Mouse (Mus musculus) CD4-positive, CD25-positive, alpha-beta regulatory T cell, adult 4 months (primary cell): ENCODE measurements around the gene Whrn. TPM values are rescaled to one million over a fixed set of nuclear protein-coding genes. Genes with fewer than 3 reads are reported as not detected.

ENCODE experiments used
- ATAC-seq: one replicate; pipeline ENCODE4 v1.8.0; 2017
- polyA plus RNA-seq, 2 experiments: library from polyadenylated mRNA; unstranded; fragments of 100-300 nt; shearing (Covaris generic); gene quantifications; one replicate each; pipeline ENCODE4 v1.2.1; 2017

Gene Whrn
- polyA plus RNA-seq, 2 experiments from 2014 or later: 3.4 to 4.0 TPM

GRCm38 (mm10) chr4:63493351-63494121, 2.3 kb downstream of the Whrn start:
- no peak for ATAC-seq

- no peak for ATAC-seq
Measured at GRCm38 (mm10) chr4:63491521-63491920, 4.3 kb downstream of the Whrn start.

DNA sequence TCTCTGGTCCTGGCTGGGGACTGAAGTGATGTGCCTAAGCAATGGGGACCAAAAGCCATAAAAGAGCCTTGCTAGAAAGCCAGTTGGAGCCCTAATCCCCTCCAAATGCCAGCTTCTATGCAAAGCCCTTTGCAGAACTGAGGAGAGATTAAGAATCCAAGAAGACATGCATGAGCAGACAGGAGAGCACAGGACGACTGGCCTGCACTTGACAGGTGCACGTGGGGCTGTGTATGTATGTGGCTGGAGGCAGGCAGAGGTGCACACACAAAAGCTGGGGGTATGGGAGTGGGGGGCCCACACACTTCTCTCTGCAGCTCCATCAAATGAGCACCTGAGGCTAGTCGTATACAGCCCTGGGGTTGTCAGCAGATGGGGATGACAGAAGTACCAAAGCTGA, 5.6 kb downstream of the Whrn start:
- ATAC-seq: no peak

DNA sequence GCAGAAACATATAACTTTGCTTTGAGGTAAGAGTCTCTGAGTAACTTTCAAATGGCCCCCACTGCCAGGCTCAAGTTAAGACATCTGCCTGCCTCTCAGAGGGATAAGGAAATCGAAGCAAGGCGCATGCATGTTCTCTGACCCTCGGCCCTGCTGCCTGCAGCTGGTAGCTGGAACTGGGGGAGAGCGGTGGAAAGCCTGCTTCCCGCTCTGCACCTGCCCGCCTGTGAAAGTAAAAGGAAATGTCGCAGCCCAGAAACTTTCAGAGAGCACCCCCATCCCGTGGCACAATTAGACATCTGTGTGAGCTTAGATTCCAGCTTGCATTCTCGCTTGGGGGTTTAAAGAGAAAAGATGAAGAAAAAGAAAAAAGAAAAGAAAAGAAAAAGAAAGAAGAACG, 6.1 kb downstream of the Whrn start:
- ATAC-seq: no peak

DNA sequence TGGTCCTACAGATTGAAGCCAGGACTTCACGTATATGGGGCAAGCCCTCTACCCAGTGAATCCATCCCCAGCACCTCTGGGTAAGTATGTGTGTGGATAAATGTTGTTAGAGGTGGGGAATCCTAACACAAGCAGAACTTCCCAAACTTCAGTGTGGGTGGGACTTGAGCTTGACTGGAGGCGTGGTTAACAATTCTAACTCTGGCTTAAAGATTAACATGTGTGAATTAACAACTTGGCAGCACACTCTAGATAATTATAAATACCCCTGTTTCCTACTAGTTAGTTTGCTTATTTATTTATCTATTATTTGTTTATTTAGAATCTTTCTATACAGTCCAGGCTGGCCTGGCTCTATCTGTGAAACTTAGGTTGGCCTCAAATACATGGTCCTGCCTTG, 7.9 kb downstream of the Whrn start:
- no peak for ATAC-seq

GRCm38 (mm10) chr4:63487256-63487655, 8.5 kb downstream of the Whrn start:
- no peak for ATAC-seq

DNA sequence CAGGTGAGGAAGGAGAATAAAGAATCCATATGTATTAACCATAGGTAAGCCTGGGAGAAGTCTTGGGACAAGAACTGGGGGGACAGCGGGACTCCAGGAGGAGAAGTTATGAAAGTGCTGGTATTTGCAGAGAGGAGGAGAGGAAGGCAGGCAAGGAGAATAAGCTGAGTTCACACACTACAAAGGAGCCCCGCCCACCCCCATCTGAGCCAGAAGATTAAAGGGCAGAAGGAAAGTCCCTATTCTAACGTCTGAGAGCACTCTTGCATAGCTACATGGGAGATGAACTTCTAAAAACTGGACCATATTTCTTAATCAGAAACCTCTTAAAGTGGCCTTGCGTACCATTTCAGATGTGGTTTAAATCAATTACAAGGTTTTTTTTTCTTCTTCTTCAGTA, 9.3 kb downstream of the Whrn start:
- peak; percentile 99 for ATAC-seq

GRCm38 (mm10) chr4:63483741-63484140, 12.1 kb downstream of the Whrn start:
- no peak for ATAC-seq

DNA sequence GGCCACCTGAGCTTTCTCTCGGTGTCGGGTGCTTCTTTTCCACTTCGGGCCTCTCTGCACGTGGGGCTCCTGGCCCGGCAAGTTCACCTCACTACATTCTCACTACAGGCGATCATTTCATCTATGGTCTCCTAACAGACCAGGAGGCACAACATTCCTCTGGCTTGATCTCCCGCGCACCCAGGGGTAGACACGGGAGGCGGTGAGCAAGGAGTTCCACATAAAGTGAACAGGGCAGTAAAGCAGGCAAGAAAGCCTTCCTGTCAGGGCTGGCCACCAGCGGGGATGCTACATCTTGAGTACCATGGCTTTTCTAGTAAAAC, 15.0 kb downstream of the Whrn start:
- ATAC-seq: no peak

- ATAC-seq: peak; percentile 79
Measured at GRCm38 (mm10) chr4:63480098-63480844, 15.5 kb downstream of the Whrn start.

- no peak for ATAC-seq
Measured at GRCm38 (mm10) chr4:63478036-63478435, 17.8 kb downstream of the Whrn start.

- ATAC-seq: no peak
Measured at GRCm38 (mm10) chr4:63476891-63477290, 18.9 kb downstream of the Whrn start.

DNA sequence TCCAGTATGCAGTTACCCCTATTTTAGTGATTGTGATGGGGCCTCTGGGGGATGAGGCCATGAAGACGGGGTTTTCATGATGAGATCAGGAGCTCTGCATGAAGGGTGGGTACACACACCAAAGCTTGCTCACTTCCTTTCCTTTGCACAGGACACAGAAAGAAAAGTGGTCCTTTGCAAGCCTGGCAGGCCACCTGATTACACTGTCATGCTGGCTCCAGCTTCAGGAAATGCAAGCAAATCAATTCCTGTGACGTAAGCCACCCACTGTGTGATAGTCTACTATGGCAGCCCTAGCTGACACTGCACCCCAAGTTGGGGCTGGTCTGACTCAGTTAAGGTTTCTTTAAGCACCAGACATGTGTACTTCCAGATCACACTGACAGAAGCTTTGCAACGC, 20.6 kb downstream of the Whrn start:
- ATAC-seq: peak; percentile 32

DNA sequence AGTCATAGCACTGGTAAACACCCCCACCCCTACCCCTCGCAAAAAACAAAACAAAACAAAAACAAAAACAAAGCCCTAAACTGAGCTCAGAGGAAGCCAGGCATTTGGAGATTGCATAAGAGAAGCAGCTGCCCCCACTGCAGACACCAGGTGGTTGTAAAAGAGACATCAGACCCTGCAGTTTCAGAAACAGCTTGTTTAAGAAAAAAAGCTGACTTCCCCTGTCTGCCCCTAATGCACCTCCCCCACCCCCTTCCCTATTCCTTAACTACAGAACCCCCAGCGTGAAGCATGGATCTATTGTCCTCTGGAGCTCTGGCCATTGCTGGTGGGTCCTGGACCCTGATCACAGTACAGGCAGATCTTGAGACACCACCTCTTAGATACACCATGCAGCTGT, 21.4 kb downstream of the Whrn start:
- no peak for ATAC-seq

DNA sequence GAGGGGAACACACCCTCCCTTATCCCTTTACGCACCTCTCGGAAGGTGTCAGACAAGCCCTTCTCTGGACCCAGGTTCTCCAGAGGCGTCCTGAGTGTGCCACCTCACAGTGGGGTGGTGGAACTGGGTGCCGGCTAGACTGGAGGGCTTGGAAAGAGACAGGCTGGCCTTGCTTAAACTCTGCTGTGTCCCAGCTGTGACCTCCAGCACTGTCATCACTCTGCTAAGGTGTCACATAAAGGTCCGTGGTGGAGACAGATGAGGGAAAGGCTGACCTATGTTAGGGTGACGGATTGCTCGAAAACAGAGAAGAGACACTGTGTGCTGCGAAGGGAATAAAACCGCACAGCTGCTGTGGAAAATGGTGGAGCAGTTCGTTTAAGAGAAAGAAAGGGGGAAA, 28.5 kb downstream of the Whrn start:
- no peak for ATAC-seq

DNA sequence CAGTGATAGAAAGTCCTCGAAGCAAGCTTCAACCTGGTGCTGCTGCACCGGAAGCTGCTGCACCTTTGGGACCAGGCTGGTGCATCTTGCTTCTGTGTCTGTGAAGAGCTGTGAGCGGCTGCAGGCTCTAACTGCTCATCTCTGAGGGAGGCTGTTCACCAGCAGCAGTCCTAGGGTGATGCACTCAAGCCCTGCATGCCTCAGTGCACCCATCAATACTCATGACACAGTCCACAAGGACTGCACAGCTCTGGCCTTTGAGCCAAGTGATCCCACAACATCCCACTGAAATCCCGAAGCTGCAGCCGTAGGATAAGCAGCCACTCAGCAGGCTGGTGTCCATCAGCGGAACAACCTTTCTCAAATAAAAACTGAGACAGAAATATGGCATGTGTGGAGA, 29.6 kb downstream of the Whrn start:
- no peak for ATAC-seq

DNA sequence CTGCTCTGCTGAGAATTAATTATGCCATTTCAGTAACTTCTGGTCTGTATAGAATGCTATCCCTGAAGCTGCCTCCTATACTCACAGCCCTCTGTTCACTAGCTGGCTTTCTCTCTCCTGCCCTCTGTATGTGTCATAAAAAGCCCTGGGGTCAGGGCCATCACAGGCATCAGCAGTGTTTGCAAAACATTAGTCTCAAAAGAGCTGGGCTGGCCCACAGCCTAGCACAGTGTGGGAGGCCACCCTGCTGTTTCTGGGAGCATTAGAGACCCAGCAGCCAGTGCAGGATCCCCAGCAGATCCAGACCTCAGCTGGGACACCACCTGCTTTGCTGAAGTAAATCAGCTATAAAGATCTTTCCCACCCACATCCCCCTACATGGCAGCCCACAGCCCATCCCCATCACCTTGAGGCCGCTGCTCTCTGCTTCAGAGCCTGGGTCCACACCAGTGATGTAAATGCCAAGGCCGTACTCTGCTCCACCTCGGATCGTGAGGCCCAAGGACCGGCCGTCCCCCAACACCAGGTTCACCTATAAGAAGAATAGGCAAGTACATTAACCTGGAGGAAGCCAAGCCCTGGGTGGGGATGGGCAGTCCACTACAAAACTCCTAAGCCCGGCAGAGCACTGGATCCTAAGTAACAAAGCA, 34.8 kb downstream of the Whrn start:
- no peak for ATAC-seq

DNA sequence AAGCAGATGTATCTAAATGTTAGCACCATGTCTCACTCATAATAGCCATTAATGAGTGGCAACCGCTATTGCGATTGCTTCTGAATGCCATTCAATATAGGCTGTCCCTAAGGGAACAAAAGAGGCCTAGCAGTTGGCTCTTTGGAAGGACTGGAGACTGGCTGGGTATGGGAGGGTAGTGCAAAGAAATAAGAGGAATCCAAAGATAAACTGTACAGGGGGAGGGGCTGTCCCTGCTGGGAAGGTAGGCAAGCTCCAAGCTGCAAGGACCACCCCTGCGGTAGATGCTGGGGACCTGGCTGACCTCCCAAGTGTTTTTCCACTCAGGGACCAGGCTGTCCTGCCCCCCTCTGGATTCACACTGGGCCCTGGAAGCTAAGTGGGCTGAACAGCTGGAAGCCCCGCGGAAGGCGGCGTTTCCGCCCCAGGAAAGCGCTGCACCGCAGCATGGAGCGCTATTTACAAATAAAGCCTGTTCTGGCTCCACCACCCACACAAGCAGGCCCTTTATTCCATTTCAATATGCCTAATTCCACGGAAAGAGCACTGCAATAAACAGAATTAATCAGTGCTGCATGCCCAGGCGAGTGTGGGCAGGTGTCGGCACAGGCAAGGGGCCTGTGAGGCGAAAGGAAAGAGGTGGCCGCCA, 36.5 kb downstream of the Whrn start:
- no peak for ATAC-seq

DNA sequence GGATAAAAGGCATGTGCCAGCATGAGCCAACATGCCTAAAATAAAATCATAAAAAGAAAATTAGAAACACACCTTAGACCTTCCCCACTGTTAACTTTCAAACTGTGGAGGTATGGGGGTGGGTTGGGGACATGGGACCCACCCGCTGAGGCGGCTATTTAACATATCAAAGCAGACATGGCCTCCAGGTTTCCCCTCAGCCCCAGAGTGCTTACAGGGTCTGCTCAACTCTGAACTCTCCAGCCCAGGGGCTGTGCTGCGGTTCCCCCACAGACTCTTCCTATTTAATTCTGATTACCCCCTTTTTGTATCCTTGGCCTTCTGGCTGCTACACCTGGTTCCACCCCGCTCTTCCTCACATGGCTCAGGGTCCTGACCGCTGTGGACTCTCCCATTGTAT, 39.2 kb downstream of the Whrn start:
- ATAC-seq: no peak

GRCm38 (mm10) chr4:63453939-63454513, 41.8 kb downstream of the Whrn start:
- no peak for ATAC-seq

DNA sequence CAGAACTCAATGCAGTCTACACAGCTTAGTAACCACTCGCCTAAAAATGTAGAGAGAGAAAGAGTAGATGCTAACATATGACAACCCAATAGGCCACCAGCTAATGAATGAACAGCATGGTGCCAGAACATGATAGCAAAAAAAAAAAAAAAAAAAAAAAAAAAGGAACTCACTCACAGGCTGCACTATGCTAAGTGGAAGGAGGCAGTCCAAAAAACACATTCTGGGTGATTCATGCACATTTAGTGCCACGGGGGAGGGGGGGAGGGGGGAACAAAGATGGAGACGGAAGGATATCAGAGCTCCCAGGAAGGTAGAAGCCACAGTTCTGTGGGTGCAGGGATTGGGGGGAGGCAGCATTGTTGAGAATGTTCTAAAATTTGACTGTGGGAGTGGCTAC, 43.2 kb downstream of the Whrn start:
- ATAC-seq: no peak

- no peak for ATAC-seq
Measured at GRCm38 (mm10) chr4:63450551-63450950, 45.2 kb downstream of the Whrn start.
